Mouse (Mus musculus) brain, embryonic 14.5 days (tissue): ENCODE measurements around the gene Nomo1.

Experiments used
- CTCF ChIP-seq: fragments of 200-500 bp; IDR thresholded peaks from 2 replicates; pipeline ENCODE4 v1.5.1; 2012; ENCODE audit warnings: inconsistent platforms, mild to moderate bottlenecking, moderate library complexity, borderline replicate concordance; ENCODE audit not compliant: insufficient read depth, insufficient read length; ENCODE audit errors: extremely low read depth
- POLR2A ChIP-seq: fragments of 200-500 bp; IDR thresholded peaks from 2 replicates; pipeline ENCODE4 v1.6.1; 2012; ENCODE audit warnings: mild to moderate bottlenecking, inconsistent platforms, borderline replicate concordance; ENCODE audit not compliant: poor library complexity, insufficient read depth, insufficient read length, severe bottlenecking; ENCODE audit errors: extremely low read depth

GRCm38 (mm10) chr7:46053566-46053965, 20.1 kb downstream of the Nomo1 start:
- TF ChIP-seq CTCF (no peak), POLR2A (no peak)
